Mouse (Mus musculus): Measurements from ENCODE around the gene Plcd1.

GRCm38 (mm10) chr9:119073184-119073895 lies 20.0 kb downstream of the Plcd1 start:
- TF ChIP-seq POLR2A (IDR thresholded peaks at IDR 0.05; ENCODE audit: borderline replicate concordance, extremely low read depth, low read depth, low read length) (no peak), CTCF (IDR thresholded peaks at IDR 0.05; ENCODE audit: insufficient read depth, low read length) (no peak)
